16 mouse cellular contexts compared by ENCODE assay signal in genomic region chr3:69403196-69403595, GRCm38 (mm10).
"Had no signal": no experiment of that assay in that cellular context is flagged by ENCODE, and none has a peak within 500 bp of the region (broad histone marks: within the 10 kb centered on the region; RNA-seq: fewer than 3 reads in every experiment).

No protein-coding gene starts in this region.

- H3K4me2 ChIP-seq: liver, embryonic 15.5 days; lung, embryonic 15.5 days; midbrain, embryonic 12.5 days; neural tube, embryonic 13.5 days; stomach, embryonic 15.5 days had no signal

- H3K27ac ChIP-seq: liver, embryonic 15.5 days; lung, embryonic 15.5 days; midbrain, embryonic 10.5 days; midbrain, embryonic 12.5 days; neural tube, embryonic 13.5 days; stomach, embryonic 15.5 days; stomach, postnatal 0 days had no signal

- H3K4me1 ChIP-seq: liver, embryonic 15.5 days; lung, embryonic 15.5 days; neural tube, embryonic 13.5 days; stomach, embryonic 15.5 days had no signal

- ATAC-seq: lung, postnatal 0 days; midbrain, embryonic 16.5 days had no signal

- H3K36me3 ChIP-seq: liver, embryonic 15.5 days; lung, embryonic 15.5 days; midbrain, embryonic 10.5 days; midbrain, embryonic 12.5 days; neural tube, embryonic 13.5 days; stomach, embryonic 15.5 days had no signal

- H3K9me3 ChIP-seq: liver, embryonic 15.5 days; lung, embryonic 15.5 days; midbrain, embryonic 10.5 days; midbrain, embryonic 12.5 days; neural tube, embryonic 13.5 days; stomach, embryonic 15.5 days had no signal

- H3K9ac ChIP-seq: liver, embryonic 15.5 days; lung, embryonic 15.5 days; midbrain, embryonic 12.5 days; neural tube, embryonic 13.5 days; stomach, embryonic 15.5 days had no signal

- H3K4me3 ChIP-seq: liver, embryonic 15.5 days; lung, embryonic 15.5 days; midbrain, embryonic 10.5 days; midbrain, embryonic 12.5 days; myocyte; neural tube, embryonic 13.5 days; stomach, embryonic 15.5 days had no signal

- DNase-seq: lung, adult 18-20 months; lung, postnatal 4 days; midbrain, embryonic 14.5 days; right cerebral cortex, postnatal 14 days; thymus, postnatal 14 days; thymus, postnatal 36 days had no signal

- H3K27me3 ChIP-seq: liver, embryonic 15.5 days; lung, embryonic 15.5 days; stomach, embryonic 15.5 days had no signal
